Mouse (Mus musculus): ENCODE data around the gene Lmod2. TPM values are rescaled to one million over a fixed set of nuclear protein-coding genes. Genes with fewer than 3 reads are reported as not detected.

Lmod2 gene
- polyA plus RNA-seq (2016; fragmentation: Nextera tagmentation; extraction: Ambion mirVana): not detected in 2 replicates

DNA sequence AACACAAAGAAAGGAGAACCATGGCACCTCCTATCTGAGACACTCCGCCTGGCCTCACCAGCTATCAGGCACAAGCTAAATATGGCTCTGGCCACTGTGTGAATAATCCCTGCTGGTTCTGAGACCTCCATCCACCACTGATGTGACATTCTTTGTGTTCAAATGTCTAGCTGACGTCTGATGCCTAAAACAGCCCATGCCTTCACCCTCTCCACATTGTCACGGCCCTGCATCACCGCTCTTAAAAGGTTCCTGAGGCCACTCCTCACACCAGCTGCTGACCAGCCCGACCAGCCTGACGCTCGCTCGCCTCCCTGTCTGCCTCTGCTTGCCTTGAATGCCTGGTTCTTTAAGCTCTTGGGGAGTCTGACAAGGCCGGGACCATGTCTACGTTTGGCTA is at the start of gene Lmod2:
Lmod2 (plus strand) TSS at position 263 of the 400 bp plus-strand sequence.
- Histone ChIP-seq H3K27me3 (no peaks in the 10 kb centered on the region), H3K4me2 (replicated peaks) (no peak within 1 kb of the TSS), H3K4me1 (no peaks in the 10 kb centered on the region; the same call in 1 of the 2 replicates), H3K27ac (no peak within 1 kb of the TSS), H3K36me3 (no peaks in the 10 kb centered on the region), H3K4me3 (no peak within 1 kb of the TSS), H3K9me3 (replicated peaks) (no peaks in the 10 kb centered on the region), H3K9ac (no peak within 1 kb of the TSS)
- ATAC-seq (ENCODE audit: low FRiP score): no peak
- 61% methylated on average over 10 of the region's 10 CpGs for WGBS

DNA sequence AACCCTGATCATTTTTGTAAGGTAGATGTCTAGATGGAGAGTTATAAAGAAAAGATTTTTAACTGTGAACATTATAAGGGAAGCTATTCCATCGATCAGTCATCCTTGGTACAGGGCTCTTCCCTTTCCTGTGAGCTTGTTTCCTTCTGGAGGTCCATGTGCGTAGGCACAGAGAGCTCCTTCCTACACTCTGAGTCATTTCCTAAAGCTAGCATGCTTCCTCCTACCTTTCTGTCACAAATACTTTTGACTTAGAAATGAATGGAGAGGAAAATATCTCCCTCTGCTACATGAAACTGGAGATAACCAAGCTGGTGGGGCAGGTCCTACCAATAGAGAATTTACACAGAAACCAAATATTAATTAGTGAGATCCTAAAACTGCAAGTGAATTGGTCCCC is 47.8 kb upstream of the Lmod2 start:
- Histone ChIP-seq H3K9ac (no peak overlapping the region), H3K9me3 (replicated peaks) (no peaks in the 10 kb centered on the region), H3K27me3 (no peaks in the 10 kb centered on the region), H3K36me3 (no peaks in the 10 kb centered on the region), H3K4me1 (no peaks in the 10 kb centered on the region), H3K4me2 (replicated peaks) (no peak overlapping the region), H3K27ac (no peak overlapping the region), H3K4me3 (no peak overlapping the region)
- WGBS: 94% methylated on average over 2 of the region's 2 CpGs
- ATAC-seq (ENCODE audit: low FRiP score): no peak

DNA sequence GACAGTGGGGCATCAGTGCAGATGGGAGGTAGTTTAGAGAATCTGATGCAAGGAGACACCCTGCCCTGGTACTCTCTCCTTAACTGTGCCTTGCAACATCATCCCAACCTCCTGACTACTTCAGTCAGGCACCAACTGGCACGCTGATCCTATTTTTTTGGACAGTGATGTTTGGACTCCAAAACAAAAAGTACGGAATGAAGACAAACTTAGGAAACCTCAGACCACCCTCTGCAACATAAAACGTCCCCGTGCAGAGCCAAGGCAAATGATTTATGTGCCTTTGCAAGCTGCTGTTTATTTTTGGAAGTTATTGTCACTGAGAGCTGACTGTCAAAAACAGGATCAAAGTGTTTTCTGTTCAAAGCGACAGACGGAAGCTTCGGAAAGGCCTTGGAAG is 45.5 kb upstream of the Lmod2 start:
- Histone ChIP-seq H3K27ac (no peak overlapping the region), H3K36me3 (no peaks in the 10 kb centered on the region), H3K4me3 (no peak overlapping the region), H3K4me1 (no peaks in the 10 kb centered on the region), H3K27me3 (no peaks in the 10 kb centered on the region), H3K9me3 (replicated peaks) (no peaks in the 10 kb centered on the region), H3K9ac (no peak overlapping the region), H3K4me2 (replicated peaks) (no peak overlapping the region)
- ATAC-seq (ENCODE audit: low FRiP score): no peak
- 81% methylated on average over 7 of the region's 7 CpGs for WGBS

DNA sequence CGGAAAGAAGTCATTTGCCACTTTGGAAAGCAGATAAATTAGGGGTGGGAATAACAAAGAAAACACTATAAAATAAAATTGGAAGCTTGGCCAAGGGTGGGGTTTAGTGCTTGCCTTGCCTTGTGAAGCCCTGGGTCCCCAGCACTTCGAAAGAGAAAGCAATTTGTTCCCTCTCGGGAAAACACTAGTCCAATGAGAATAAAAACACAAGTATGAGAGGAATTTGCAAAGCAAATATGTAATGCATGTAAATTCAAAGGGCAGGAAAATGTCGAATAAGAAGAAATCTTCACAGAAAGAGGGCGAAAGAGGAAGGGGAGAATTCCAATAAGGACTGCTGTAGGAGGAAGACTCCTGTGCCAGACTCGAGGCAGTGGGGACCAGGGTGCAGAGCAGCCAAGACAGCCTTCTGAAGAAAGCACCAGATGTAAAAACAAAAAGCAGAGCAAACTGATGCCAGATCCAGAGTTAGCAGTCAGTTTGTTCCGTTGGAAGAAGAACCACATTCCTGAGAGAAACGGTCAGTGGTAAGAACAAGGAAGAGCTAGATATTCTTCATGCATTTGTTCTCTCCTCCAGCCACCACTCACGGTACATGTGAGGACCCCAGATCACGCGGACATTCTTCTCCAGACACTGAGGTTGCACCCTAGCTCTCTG is 43.0 kb upstream of the Lmod2 start:
- ATAC-seq (ENCODE audit: low FRiP score): no peak
- WGBS: 72% methylated on average over 11 of the region's 11 CpGs
- no peaks in the 10 kb centered on the region for H3K27me3 ChIP-seq

DNA sequence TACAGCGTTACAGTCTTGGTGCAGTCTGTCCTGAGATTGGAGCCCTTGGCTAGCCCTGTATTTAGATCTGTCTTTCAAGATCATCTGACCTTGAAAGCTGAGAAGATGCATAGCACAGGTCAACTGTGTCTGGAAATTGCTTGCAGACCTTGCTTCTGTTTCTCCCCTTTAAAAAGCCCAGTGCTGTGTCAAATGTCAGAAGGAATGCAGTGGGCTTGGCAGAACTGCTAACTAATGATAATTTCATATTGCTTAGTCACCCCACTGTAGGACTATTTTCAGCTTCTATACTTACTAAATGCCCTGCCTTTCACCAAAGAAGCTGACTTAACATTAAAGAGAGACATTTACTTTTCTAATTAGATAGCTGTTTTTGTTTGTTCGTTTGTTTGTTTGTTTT is 42.1 kb upstream of the Lmod2 start:
- H3K9me3 ChIP-seq (replicated peaks): no peaks in the 10 kb centered on the region
- WGBS: 83% methylated on average over 2 of the region's 2 CpGs
- no peak for ATAC-seq (ENCODE audit: low FRiP score)
- H3K4me3 ChIP-seq: no peak overlapping the region
- H3K27ac ChIP-seq: no peak overlapping the region
- H3K27me3 ChIP-seq: no peaks in the 10 kb centered on the region
- H3K4me1 ChIP-seq: no peaks in the 10 kb centered on the region
- no peak overlapping the region for H3K4me2 ChIP-seq (replicated peaks)
- H3K9ac ChIP-seq: no peak overlapping the region
- no peaks in the 10 kb centered on the region for H3K36me3 ChIP-seq

More for the DNA sequence above, 43.0 kb upstream of the Lmod2 start:
- Histone ChIP-seq H3K9ac (no peak overlapping the region), H3K4me3 (no peak overlapping the region), H3K4me1 (no peaks in the 10 kb centered on the region), H3K36me3 (no peaks in the 10 kb centered on the region), H3K27ac (no peak overlapping the region), H3K9me3 (replicated peaks) (no peaks in the 10 kb centered on the region), H3K4me2 (replicated peaks) (no peak overlapping the region)

DNA sequence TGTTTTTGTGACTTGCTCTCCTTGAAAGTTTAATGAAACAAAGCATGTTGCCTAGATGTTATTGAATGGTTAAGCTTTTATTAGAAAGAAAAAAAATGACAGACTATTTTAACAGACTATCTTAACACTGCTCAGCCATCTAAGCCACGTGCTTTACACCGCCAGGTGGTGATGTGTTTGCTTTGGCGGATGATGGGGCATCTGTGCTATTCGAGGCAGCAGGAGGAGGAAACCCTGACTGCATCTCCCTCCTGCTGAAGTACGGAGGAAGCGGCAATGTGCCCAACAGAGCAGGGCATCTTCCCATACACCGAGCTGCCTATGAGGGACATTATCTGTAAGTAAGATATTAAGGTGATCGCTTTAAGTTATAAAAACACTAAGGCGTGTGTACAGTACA is 33.5 kb upstream of the Lmod2 start:
- H3K27ac ChIP-seq: no peak overlapping the region
- no peak for ATAC-seq (ENCODE audit: low FRiP score)
- H3K4me3 ChIP-seq: no peak overlapping the region
- H3K4me1 ChIP-seq: no peaks in the 10 kb centered on the region
- no peak overlapping the region for H3K9ac ChIP-seq
- no peaks in the 10 kb centered on the region for H3K9me3 ChIP-seq (replicated peaks)
- H3K36me3 ChIP-seq: no peaks in the 10 kb centered on the region
- H3K27me3 ChIP-seq: no peaks in the 10 kb centered on the region
- WGBS: 83% methylated on average over 9 of the region's 9 CpGs
- H3K4me2 ChIP-seq (replicated peaks): no peak overlapping the region

DNA sequence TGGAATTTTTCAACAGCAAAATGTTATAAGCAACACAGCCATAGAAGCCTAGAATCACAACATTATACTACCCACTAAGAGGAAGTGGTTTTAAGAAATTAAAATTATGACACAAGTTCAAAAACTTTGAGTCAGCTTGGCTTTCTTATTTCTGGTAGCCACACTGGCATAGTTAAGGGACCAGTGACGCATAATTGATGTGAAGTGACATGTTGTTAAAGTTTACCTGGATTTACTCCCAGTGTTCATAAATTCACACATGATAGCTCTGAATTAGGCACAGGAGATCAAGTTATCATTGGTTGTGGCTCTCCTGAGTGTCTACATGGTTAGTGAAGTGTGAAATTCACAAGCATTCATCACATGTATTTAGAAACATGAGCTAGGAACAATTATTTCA is 32.7 kb upstream of the Lmod2 start:
- 89% methylated on average over 1 of the region's 1 CpGs for WGBS
- no peak for ATAC-seq (ENCODE audit: low FRiP score)

DNA sequence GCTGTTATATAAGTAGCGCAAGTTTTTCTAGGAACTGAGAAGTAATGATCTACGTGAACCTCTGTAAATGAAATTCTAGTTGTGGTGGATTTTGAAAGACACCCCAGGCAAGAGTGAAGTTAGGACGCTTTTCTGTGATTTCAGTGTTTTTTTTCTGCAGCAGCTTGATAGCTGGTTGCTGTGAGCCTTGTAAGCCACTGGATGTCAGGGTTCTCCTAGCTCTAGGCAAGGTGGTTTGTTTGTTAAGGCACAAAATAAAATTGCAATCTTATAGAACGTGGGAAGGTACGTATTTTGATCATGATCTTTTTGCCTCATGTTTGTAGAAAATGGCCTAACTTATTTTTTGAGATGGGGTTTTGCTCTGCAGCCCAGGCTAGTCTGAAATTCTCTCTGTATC is 28.6 kb upstream of the Lmod2 start:
- no peaks in the 10 kb centered on the region for H3K36me3 ChIP-seq
- H3K4me3 ChIP-seq: no peak overlapping the region
- H3K9ac ChIP-seq: no peak overlapping the region
- H3K9me3 ChIP-seq (replicated peaks): no peaks in the 10 kb centered on the region
- ATAC-seq (ENCODE audit: low FRiP score): no peak
- H3K27ac ChIP-seq: no peak overlapping the region
- H3K4me1 ChIP-seq: no peaks in the 10 kb centered on the region
- 87% methylated on average over 5 of the region's 5 CpGs for WGBS
- H3K4me2 ChIP-seq (replicated peaks): no peak overlapping the region
- no peaks in the 10 kb centered on the region for H3K27me3 ChIP-seq

More for the DNA sequence above, 32.7 kb upstream of the Lmod2 start:
- Histone ChIP-seq H3K27ac (no peak overlapping the region), H3K9ac (no peak overlapping the region), H3K27me3 (no peaks in the 10 kb centered on the region), H3K36me3 (no peaks in the 10 kb centered on the region), H3K4me2 (replicated peaks) (no peak overlapping the region), H3K9me3 (replicated peaks) (no peaks in the 10 kb centered on the region), H3K4me1 (no peaks in the 10 kb centered on the region), H3K4me3 (no peak overlapping the region)

DNA sequence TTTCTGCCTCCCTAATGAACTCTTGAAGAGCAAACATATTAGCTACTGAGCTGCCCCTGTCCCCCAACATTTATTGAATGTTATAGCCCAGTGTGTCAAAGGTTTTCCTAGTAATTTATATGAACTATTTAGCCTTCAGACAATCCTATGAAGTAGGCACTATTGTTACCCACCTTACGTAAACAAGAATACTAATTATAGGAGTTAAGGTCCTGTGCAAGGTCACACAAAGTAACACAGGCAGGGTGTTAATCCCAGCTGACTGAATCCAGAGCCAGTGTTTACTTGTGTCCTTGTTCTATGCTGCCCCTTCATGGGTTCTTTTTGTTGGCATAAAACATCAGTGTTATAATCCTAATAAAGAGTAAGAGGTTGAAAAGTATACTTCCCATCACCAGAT is 27.9 kb upstream of the Lmod2 start:
- no peaks in the 10 kb centered on the region for H3K36me3 ChIP-seq
- H3K27ac ChIP-seq: no peak overlapping the region
- H3K4me2 ChIP-seq (replicated peaks): no peak overlapping the region
- H3K9me3 ChIP-seq (replicated peaks): no peaks in the 10 kb centered on the region
- WGBS: 94% methylated on average over 1 of the region's 1 CpGs
- no peaks in the 10 kb centered on the region for H3K4me1 ChIP-seq
- H3K9ac ChIP-seq: no peak overlapping the region
- no peaks in the 10 kb centered on the region for H3K27me3 ChIP-seq
- no peak overlapping the region for H3K4me3 ChIP-seq
- no peak for ATAC-seq (ENCODE audit: low FRiP score)

DNA sequence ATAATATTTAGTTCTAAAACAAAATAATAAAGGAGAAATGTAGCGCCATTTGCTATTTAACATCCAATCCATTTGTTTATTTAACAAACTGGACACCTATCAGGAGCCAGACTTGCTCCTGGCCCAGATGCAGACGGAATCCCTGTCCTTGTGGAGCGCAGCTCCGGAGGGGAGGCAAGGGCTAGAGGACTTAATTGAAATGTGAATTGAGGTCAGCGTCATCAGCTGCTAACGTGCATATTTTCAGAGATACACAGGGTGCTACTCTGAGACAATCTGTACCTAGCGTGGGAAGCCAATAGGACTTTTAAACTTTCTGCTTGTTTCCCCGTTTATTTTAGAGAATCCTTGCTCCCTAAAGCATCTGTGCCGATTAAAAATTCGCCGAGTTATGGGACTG is 27.3 kb upstream of the Lmod2 start:
- Histone ChIP-seq H3K9me3 (replicated peaks) (no peaks in the 10 kb centered on the region), H3K27me3 (no peaks in the 10 kb centered on the region), H3K4me2 (replicated peaks) (no peak overlapping the region), H3K27ac (no peak overlapping the region), H3K4me1 (no peaks in the 10 kb centered on the region), H3K4me3 (no peak overlapping the region), H3K9ac (no peak overlapping the region), H3K36me3 (no peaks in the 10 kb centered on the region)
- ATAC-seq (ENCODE audit: low FRiP score): no peak
- 79% methylated on average over 11 of the region's 11 CpGs for WGBS

DNA sequence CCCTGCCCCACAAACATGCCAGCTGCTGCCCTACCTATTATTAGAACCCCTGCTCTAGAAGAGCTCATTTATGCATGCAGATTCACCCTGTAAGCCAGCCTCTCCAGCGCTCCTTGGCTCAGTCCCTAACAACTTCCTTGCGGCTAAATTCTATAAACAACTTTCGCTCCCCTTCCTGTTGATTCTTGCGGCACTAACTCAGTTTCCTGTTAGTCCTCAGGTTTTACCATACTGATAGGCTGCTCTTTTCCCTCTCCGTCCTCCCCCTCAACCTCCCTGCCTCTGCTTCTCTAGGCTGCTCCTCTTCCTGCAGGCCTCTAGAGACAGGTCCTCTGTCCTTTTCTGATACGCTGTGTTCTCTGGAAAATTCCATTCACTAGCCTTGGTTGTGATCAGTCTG is 26.4 kb upstream of the Lmod2 start:
- no peak for ATAC-seq (ENCODE audit: low FRiP score)
- Histone ChIP-seq H3K36me3 (no peaks in the 10 kb centered on the region), H3K9ac (no peak overlapping the region), H3K4me3 (no peak overlapping the region), H3K27ac (no peak overlapping the region), H3K4me2 (replicated peaks) (no peak overlapping the region), H3K4me1 (no peaks in the 10 kb centered on the region), H3K27me3 (no peaks in the 10 kb centered on the region), H3K9me3 (replicated peaks) (no peaks in the 10 kb centered on the region)
- 78% methylated on average over 6 of the region's 6 CpGs for WGBS

DNA sequence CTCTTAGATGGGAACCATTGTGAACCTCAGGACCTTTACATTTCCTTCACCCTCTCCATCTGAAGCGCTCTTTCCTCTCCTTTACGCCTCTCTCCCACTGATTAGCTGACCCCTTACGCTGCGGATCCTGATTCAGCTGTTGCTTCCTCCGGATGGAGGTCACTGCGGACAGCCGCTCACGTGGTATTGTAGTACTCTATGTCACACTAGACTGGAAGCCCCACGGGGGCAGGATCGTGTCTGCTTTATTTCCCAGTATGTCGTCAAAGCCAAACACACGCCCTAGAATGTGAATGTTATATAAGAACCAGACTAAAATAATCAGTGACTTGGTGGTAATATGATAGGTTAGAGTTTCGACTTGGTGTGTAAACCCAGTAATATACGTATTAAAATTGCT is 25.1 kb upstream of the Lmod2 start:
- WGBS: 89% methylated on average over 14 of the region's 14 CpGs

DNA sequence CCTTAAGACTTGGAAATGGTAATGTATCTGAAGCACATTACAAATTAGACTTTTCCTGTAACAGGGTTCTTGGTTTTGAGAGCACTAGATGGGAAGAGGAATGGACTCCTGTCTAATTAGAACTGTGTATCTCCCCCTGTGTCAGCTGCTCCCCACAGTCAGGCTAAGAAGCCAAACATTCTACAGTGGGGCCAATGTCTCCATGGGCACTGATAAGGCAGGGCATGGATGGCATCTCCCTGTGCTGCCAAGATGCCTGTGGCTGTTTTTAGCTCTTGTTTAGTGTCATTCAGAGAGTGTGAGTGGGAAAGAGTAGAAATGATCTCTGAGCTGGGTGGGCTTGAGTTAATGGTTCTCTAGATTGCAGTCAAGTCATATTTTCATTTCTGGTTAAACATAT is 24.2 kb upstream of the Lmod2 start:
- no peak for ATAC-seq (ENCODE audit: low FRiP score)
- Histone ChIP-seq H3K27ac (no peak overlapping the region), H3K4me2 (replicated peaks) (no peak overlapping the region), H3K9ac (no peak overlapping the region), H3K36me3 (no peaks in the 10 kb centered on the region), H3K27me3 (no peaks in the 10 kb centered on the region), H3K9me3 (replicated peaks) (no peaks in the 10 kb centered on the region), H3K4me1 (no peaks in the 10 kb centered on the region), H3K4me3 (no peak overlapping the region)

More for the DNA sequence above, 25.1 kb upstream of the Lmod2 start:
- no peak overlapping the region for H3K4me3 ChIP-seq
- no peak overlapping the region for H3K27ac ChIP-seq
- H3K36me3 ChIP-seq: no peaks in the 10 kb centered on the region
- H3K9me3 ChIP-seq (replicated peaks): no peaks in the 10 kb centered on the region
- H3K27me3 ChIP-seq: no peaks in the 10 kb centered on the region
- H3K4me1 ChIP-seq: no peaks in the 10 kb centered on the region
- no peak overlapping the region for H3K9ac ChIP-seq
- ATAC-seq (ENCODE audit: low FRiP score): no peak
- no peak overlapping the region for H3K4me2 ChIP-seq (replicated peaks)

All from hindbrain, embryonic 12.5 days (tissue).